Mouse (Mus musculus) kidney, postnatal 4 days (tissue): ENCODE measurements around the gene Cir1.

ENCODE experiments used
- DNase-seq, 2 experiments: peaks; one replicate each; pipeline ENCODE4 v3.0.0; 2021; ENCODE audit warnings: mixed read lengths in 2 of 2

The Cir1 gene

DNA sequence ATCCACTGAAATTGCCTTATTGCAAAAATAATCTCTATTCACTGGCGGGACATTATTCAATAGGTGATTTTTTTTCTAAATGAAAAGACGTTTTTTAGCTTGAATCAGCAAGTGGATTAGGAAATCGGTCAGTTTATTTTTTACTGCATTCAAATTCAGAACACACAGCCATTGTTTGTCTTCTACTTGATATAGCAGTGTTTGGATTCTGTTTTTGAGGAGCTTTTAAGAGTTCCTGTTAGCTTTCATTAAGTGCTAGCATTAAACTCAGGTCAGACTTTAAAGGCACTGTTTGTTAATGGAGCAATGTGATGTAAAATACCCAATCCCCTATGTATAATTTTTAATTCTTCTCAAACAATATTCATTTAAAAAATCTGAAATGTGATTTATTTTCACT lies 13.7 kb downstream of the Cir1 start:
- no peak for DNase-seq

- no peak for DNase-seq
These were observed 14.3 kb downstream of the Cir1 start for GRCm38 (mm10) chr2:73298154-73298553.

DNA sequence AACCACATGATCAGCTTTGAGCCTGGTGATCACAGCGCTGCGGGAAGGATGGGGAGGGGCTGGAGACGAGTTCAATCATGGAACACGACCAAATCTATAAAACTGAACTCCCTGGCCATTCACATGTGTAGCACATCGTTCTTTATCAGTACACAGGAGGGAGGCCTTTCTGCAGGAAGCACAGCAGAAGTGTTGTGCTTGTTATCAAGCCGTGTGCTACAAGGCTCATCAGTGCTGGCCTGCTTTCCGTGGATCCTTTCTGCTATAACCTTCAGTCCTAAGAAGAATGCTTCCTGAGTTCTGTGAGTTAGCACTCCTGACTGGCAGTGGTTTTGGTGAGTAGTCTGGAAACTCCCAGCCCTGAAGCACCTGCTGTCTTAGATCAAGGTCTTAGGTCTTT lies 17.5 kb downstream of the Cir1 start:
- DNase-seq, result no peak

- no peak for DNase-seq
These were observed 21.4 kb downstream of the Cir1 start for GRCm38 (mm10) chr2:73291130-73291529.

DNA sequence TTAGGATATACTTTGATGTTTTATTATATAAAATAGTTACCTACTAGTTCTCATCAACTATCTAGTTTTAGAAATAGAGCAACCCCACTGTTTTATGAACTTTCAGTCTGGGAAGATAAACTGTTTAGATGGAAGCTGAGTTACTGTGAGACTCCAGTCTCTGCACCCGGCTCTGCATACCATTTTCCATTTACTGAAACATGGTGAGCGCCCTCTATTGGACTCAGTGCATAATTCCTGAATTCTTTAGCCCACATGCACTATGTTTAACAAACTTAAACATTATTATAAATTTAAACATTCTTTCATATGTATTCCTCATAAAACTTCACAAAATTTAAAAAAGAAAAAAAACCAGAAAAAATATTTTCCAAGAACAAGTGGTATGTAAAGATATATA lies 26.9 kb downstream of the Cir1 start:
- peak in 1 of 2 experiments; percentile 25 for DNase-seq

DNA sequence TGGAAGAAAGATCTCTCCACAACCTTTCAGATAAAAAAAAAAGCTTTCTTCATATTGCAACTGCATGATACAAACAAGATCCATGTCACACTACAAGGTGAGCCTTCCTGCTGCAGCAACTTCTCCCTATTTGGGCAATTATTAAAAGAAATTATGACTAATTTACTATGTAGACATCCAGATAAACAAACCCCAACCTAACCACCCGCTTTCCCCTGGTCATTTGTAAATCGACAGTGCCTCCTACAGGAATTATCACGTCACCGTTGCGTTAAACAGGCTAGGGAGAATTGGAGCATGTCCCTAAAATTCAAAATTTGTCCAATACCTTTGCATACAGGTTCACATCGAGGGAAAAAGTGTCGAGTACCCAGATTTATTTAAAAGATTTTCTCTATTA lies 30.8 kb downstream of the Cir1 start:
- DNase-seq, result no peak

DNA sequence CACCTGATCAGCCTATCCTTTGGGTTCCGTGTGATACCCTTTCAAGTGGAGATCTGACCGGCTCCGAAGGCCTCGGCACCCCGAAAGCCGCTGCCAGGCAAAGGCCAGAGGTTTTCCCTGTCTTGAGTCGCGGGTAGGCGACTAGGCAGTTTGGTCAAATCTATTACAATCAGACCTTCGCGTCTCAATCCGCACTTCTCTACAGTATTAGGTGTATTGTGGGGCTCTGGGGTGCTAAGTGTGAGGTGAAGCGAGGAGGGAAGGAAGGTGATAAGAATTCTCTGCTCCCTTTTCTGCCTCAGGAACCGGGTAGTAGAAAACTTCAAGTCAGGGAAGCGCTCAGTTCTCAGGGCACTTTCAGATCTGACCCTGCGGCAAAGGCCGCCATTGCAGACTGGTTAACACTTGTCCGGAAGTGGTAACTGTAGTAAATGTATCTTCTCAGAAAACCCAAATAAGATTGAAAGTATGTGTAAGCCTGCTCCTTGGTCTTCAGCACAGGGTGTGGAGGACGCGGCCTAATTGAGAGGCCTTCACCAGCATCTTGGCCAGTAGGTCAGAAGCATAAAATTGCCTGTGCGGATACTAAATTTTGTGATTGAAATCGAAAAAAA lies 31.3 kb downstream of the Cir1 start:
- DNase-seq, result peak in 1 of 2 experiments; percentile 26

DNA sequence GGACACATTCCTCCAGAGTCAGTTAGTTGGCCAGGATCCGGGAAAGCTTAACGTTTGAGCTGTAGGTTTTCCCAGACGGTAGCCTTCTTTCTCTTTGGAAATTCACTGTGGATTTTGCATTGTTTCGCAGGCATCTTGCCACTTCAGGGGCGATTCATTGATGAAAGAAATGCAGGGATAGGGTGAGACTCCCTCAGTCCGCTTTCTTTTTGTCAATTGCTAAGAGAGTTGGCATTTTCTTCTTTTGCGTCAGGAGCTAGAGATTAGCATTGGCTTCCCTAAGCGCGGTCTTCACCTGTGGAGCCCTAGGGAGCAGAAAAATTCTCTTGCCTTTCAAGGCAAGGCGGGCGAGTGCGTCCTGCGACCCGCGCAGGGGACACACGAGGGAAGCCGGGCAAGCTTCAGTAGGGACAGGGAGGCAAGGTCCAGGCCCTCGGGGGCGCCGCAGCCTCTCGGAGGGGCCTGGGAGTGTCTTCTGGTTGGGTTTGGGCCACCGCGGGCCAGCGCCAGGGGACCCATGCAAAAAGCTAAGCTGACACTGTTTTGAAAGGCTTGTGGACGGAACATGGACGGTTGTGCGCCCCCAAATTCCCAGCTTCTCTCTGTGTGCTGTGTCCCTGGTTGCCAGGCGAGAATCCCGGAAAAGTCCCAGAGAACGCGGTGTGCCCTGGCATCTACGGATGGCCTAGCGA lies 32.0 kb downstream of the Cir1 start:
- DNase-seq, result peak in 1 of 2 experiments; percentile 46

DNA sequence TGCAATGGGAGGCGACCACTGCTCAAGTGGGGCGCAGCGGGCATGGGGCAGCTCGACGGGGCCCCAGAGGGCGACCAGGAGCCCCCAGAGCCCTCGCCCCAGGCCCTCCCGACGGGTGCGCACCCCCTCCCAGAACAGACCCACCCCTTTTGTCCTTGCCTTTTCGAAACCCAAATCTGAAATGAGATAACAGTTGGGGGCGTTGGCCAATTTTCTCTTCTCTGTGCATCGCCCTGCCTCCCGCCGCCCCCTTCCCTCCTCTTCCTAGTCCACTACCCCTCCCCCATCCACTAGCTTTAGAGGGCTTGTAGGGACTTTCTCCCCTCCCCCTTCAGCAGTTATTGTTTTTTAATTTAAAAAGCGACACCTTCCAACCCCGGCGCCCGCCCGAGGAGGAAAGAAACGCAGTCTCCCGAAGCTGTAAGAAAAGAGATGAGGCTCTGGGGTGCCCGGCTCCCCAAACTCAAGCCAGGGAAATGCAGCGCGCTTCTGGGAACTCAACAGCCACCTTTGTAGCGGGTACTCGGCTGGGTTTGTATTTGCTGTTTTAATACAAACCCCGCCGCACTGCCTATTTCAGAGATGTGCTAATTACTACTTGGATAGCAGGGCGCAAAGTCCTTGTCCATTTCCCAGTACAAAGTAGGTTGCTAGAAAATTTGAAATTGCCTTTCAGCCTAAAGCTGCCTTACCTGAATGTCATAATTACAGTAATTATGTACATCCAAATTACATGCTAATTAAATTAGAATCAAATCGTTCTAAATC lies 33.0 kb downstream of the Cir1 start:
- peak in 1 of 2 experiments; percentile 18 for DNase-seq

DNA sequence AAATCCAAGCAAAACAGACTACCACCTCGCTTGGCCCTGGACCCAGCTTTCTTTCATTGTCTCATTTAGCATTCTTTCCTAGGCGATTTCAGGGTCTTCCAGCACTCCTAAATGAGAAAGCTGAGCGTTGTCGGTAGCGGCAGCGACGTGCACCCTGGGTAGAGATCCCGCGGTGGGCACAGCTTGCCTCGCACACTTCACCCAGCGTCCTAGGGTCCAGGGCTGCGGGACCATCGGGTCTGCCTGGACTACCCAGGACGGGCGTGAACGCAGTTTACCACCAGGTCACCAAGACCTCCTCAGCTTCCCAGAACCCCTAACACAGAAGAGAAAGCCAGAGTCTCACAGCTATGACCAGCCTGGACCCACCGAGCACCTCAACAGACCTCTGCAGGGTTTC lies 33.6 kb downstream of the Cir1 start:
- DNase-seq, result peak in 1 of 2 experiments; percentile 51

DNA sequence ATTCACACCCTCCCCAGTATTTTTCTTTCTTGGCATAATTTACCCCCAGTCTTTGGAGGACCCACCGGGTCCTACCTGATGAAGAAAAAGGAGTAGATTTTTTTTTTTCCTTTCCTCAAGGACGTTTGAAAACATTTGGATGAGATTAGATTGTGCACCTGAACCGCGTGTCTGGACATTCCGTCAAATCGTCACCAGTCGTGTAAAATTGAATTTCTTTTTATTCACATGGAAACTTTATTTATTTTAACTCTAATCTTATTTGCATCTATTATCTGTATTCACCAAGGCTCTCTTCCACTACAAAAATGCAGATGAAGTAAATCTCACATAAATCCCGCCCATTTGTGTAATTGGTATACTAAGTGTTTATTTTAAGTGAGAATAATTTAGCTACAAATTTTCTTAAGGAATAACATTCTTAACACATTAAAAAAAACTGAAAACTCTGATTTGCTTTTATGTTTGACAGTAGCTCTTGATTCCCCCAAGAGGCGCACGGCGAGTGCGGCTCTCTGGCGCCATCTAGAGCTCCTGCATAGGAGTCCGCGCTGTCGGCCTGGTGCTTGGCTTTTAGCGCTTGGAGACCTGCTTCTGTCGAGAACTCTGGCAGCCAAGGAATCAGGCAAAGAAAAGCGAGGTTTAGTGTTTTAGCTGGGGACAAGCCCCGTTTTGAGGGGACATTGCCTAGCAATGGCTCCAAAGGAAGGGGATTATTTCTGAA lies 34.2 kb downstream of the Cir1 start:
- DNase-seq, result peak; percentile 95 to 96

DNA sequence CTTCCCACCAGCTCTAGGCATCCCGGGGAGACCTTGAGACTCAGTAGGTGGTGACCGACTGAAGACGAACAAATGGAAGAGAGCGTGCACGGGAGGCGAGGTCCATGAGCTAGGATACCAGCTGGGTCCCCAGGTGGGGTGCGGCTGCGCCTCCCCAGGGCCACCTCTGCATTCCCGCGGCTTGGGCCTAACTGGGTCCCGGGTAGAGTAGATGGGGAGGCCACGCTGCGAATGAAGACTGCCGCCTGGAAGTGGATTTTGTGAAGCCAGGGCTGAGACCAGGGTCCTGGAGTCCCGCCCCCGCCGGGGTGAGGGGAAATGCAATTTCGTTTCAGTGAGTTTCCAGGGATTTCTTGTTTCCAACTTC lies 34.8 kb downstream of the Cir1 start:
- DNase-seq, result peak in 1 of 2 experiments; percentile 43

DNA sequence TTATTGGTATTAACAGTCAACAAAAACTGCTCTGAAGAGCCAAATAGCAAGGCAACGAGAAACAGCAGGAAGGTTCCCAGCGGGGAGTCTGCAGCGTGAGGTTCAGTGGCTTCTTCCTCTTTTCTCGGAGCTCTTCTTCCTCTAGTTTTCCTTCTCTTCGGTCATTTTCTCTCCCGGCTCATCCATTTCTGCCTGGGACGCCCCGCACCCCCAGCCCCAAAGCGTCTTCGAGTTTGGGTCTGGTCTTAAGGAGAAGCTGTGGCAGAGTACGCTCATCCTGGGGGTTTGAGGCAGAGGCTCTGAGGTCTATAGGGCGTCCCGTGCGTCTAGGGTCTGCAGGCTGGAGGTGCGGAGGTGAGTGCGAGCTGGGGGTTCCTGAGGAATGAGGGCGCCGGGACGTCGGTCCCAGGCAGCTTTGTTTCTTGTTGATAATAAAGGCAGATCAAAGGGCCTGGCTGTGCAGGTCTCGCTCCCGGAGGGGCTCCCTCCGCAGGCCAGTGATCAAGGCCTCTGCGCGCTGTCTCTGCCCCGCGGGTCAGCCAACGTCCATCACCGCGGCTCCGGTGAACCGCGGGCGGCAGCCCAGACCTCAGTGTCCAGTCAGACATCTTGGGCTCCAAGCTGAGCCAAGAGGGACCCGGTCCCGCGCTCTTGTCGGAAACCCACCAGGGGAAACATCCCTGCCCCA lies 35.3 kb downstream of the Cir1 start:
- DNase-seq, result peak; percentile 36 to 57

GRCm38 (mm10) chr2:73276141-73276571 lies 36.3 kb downstream of the Cir1 start:
- DNase-seq, result peak in 1 of 2 experiments; percentile 31

GRCm38 (mm10) chr2:73275261-73276040 lies 37.0 kb downstream of the Cir1 start:
- no peak for DNase-seq

- peak; percentile 66 to 75 for DNase-seq
These were observed 38.2 kb downstream of the Cir1 start for GRCm38 (mm10) chr2:73274119-73274920.

- peak; percentile 51 to 64 for DNase-seq
These were observed 39.0 kb downstream of the Cir1 start for GRCm38 (mm10) chr2:73273249-73274118.

GRCm38 (mm10) chr2:73272351-73273248 lies 39.9 kb downstream of the Cir1 start:
- peak; percentile 38 to 46 for DNase-seq
